ENCODE assay signal across 17 mouse cellular contexts in the genomic region with DNA sequence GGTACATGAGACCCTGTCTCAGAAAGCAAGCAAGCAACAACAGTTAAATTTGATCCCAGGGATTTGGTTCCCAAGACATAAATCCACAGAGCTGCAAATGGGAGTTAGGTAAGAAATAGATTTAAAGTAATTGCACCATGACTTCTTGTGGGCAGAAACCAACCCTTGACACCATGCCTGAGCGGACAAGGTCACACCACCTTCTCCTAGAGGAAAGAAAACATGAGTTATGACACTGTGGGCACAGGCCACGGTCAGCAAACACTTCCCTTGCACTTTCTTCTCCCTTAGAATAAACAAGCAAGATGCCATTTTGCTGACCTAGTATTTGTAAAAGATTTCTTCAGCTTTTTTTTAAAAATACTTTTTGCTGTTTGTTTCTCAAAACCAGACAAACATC.
DNase-seq lines count a peak whose midpoint lies in the region; ATAC-seq and TF ChIP-seq lines count a peak whose summit lies in the region.
"Had no signal": no experiment of that assay in that cellular context is flagged by ENCODE, and none has a peak within 500 bp of the region (broad histone marks: within the 10 kb centered on the region; RNA-seq: fewer than 3 reads in every experiment).

No protein-coding gene starts in this region.

- no peak overlapping the region for H3K4me3 ChIP-seq in lung, adult 2 months (replicated peaks; ENCODE audit: extremely low read depth, low read depth, low read length)
- no peak overlapping the region for H3K4me3 ChIP-seq in kidney, adult 2 months (ENCODE audit: insufficient read depth, low read depth, low read length)
- H3K4me3 ChIP-seq: erythroblast, embryonic 14.5 days; forebrain, embryonic 15.5 days; limb, embryonic 10.5 days; liver, embryonic 13.5 days; midbrain, embryonic 13.5 days; myocyte had no signal

- no peaks in the 10 kb centered on the region for H3K27me3 ChIP-seq in kidney, adult 2 months (replicated peaks; ENCODE audit: control insufficient read depth, insufficient read depth, low read length)
- H3K27me3 ChIP-seq: forebrain, embryonic 15.5 days; liver, embryonic 13.5 days; midbrain, embryonic 13.5 days had no signal

- TF ChIP-seq POLR2A in lung, adult 2 months (IDR thresholded peaks at IDR 0.05; ENCODE audit: borderline replicate concordance, extremely low read depth, low read depth, low read length) = no peak
- no peak for TF ChIP-seq POLR2A in kidney, adult 2 months (IDR thresholded peaks at IDR 0.05; ENCODE audit: low read depth, low read length)

- H3K27ac ChIP-seq in kidney, adult 2 months (ENCODE audit: insufficient read depth, low read depth, low read length) = no peak overlapping the region
- H3K27ac ChIP-seq: forebrain, embryonic 15.5 days; hindbrain, postnatal 0 days; limb, embryonic 10.5 days; liver, embryonic 13.5 days; midbrain, embryonic 13.5 days had no signal

- H3K4me1 ChIP-seq in lung, adult 2 months (ENCODE audit: control insufficient read depth, insufficient read depth, low read length) = peaks cover 6% of the 10 kb centered on the region
- no peaks in the 10 kb centered on the region for H3K4me1 ChIP-seq in kidney, adult 2 months (ENCODE audit: control insufficient read depth, insufficient read depth, low read length)
- H3K4me1 ChIP-seq: forebrain, embryonic 15.5 days; liver, embryonic 13.5 days had no signal

- no peaks in the 10 kb centered on the region for H3K36me3 ChIP-seq in kidney, adult 2 months (ENCODE audit: control insufficient read depth, insufficient read depth, low read length)
- H3K36me3 ChIP-seq: forebrain, embryonic 15.5 days; limb, embryonic 10.5 days; liver, embryonic 13.5 days; midbrain, embryonic 13.5 days had no signal

- no peak for ATAC-seq in granulocyte monocyte progenitor cell, adult 5-6 weeks (replicated peaks; ENCODE audit: poor library complexity, severe bottlenecking)
- ATAC-seq: forebrain, embryonic 15.5 days; hindbrain, postnatal 0 days; midbrain, embryonic 13.5 days had no signal

- TF ChIP-seq CTCF in lung, adult 2 months (IDR thresholded peaks at IDR 0.05; ENCODE audit: insufficient read depth, low read length) = no peak
- no peak for TF ChIP-seq CTCF in kidney, adult 2 months (conservative IDR thresholded peaks at IDR 0.05; ENCODE audit: insufficient read depth, insufficient read length, low read depth, low read length)

- peak; percentile 70 to 75 for DNase-seq in lung, adult 18-20 months
- DNase-seq in lung, adult 2 months = no peak
- DNase-seq in kidney, adult 2 months = peak; percentile 18
- peak; percentile 19 for DNase-seq in kidney, postnatal 10 days
- peak; percentile 9 for DNase-seq in yolk sac, embryonic 10.5 days (ENCODE audit: low spot score)
- DNase-seq in left cerebral cortex, adult 11 months (ENCODE audit: low spot score) = no peak
- DNase-seq: cerebellum, adult 2 months; heart, postnatal 4 days; liver, embryonic 13.5 days; thymus, postnatal 36 days had no signal

- 20% methylated on average over 2 of the region's 2 CpGs for WGBS in lung, adult 2 months
- WGBS in kidney, adult 2 months = 34% methylated on average over 2 of the region's 2 CpGs

Comparison
In these comparisons a context has a peak if more than half of its experiments do, and no peak if none do; other contexts are left out.
1. DNase-seq: peak in lung, adult 18-20 months (2 of 2), kidney, adult 2 months (single experiment), kidney, postnatal 10 days (single experiment) and yolk sac, embryonic 10.5 days (single experiment); none in lung, adult 2 months (single experiment) and left cerebral cortex, adult 11 months (single experiment).